Mouse (Mus musculus): ENCODE data around the gene Siglecf.
A peak's percentile ranks its signal among the peaks of the same experiment; 100 is the strongest.

Siglecf gene

GRCm38 (mm10) chr7:43351154-43351553 lies at the start of gene Siglecf:
Siglecf (plus strand) TSS chr7:43351341.
- no peak for DNase-seq (ENCODE audit: low read depth, low spot score)

- no peak for DNase-seq (ENCODE audit: low read depth, low spot score)
Observed at GRCm38 (mm10) chr7:43305235-43305634, 45.9 kb upstream of the Siglecf start.

- DNase-seq (ENCODE audit: low read depth, low spot score), result peak; percentile 22
Observed at GRCm38 (mm10) chr7:43309069-43309468, 42.1 kb upstream of the Siglecf start.

- peak; percentile 22 for DNase-seq (ENCODE audit: low read depth, low spot score)
Observed at GRCm38 (mm10) chr7:43311632-43312031, 39.5 kb upstream of the Siglecf start.

- DNase-seq (ENCODE audit: low read depth, low spot score), result no peak
Observed at GRCm38 (mm10) chr7:43312386-43313012, 38.6 kb upstream of the Siglecf start.

GRCm38 (mm10) chr7:43313013-43313428 lies 38.1 kb upstream of the Siglecf start, which contains the start of gene Zfp715:
Zfp715 (minus strand) TSS chr7:43313294.
- DNase-seq (ENCODE audit: low read depth, low spot score), result peak; percentile 94

GRCm38 (mm10) chr7:43326223-43326780 lies 24.8 kb upstream of the Siglecf start:
- DNase-seq (ENCODE audit: low read depth, low spot score), result no peak

GRCm38 (mm10) chr7:43328101-43328500 lies 23.0 kb upstream of the Siglecf start:
- DNase-seq (ENCODE audit: low read depth, low spot score), result no peak

- DNase-seq (ENCODE audit: low read depth, low spot score), result peak; percentile 31
Observed at GRCm38 (mm10) chr7:43333203-43333602, 17.9 kb upstream of the Siglecf start.

- no peak for DNase-seq (ENCODE audit: low read depth, low spot score)
Observed at GRCm38 (mm10) chr7:43333899-43334298, 17.2 kb upstream of the Siglecf start.

- DNase-seq (ENCODE audit: low read depth, low spot score), result no peak
Observed at GRCm38 (mm10) chr7:43340771-43341170, 10.4 kb upstream of the Siglecf start.

GRCm38 (mm10) chr7:43343191-43343590 lies 8.0 kb upstream of the Siglecf start:
- DNase-seq (ENCODE audit: low read depth, low spot score), result no peak

- DNase-seq (ENCODE audit: low read depth, low spot score), result no peak
Observed at GRCm38 (mm10) chr7:43344020-43344419, 7.1 kb upstream of the Siglecf start.

- no peak for DNase-seq (ENCODE audit: low read depth, low spot score)
Observed at GRCm38 (mm10) chr7:43344491-43344890, 6.7 kb upstream of the Siglecf start.

- no peak for DNase-seq (ENCODE audit: low read depth, low spot score)
Observed at GRCm38 (mm10) chr7:43346148-43346547, 5.0 kb upstream of the Siglecf start.

GRCm38 (mm10) chr7:43346571-43346970 lies 4.6 kb upstream of the Siglecf start:
- no peak for DNase-seq (ENCODE audit: low read depth, low spot score)

- DNase-seq (ENCODE audit: low read depth, low spot score), result peak; percentile 36
Observed at GRCm38 (mm10) chr7:43349623-43350022, 1.5 kb upstream of the Siglecf start.

- peak; percentile 29 for DNase-seq (ENCODE audit: low read depth, low spot score)
Observed at GRCm38 (mm10) chr7:43353118-43353517, 2.0 kb downstream of the Siglecf start.

- no peak for DNase-seq (ENCODE audit: low read depth, low spot score)
Observed at GRCm38 (mm10) chr7:43353758-43354157, 2.6 kb downstream of the Siglecf start.

- no peak for DNase-seq (ENCODE audit: low read depth, low spot score)
Observed at GRCm38 (mm10) chr7:43354893-43355835, 4.0 kb downstream of the Siglecf start.

- no peak for DNase-seq (ENCODE audit: low read depth, low spot score)
Observed at GRCm38 (mm10) chr7:43358556-43358955, 7.4 kb downstream of the Siglecf start.

GRCm38 (mm10) chr7:43361442-43361841 lies 10.3 kb downstream of the Siglecf start:
- DNase-seq (ENCODE audit: low read depth, low spot score), result no peak

Data from A20 (cell line).